Mouse (Mus musculus) right cerebral cortex, postnatal 14 days (tissue): ENCODE data around the gene Cracr2b.

Experiments
- DNase-seq: peaks from one replicate; pipeline ENCODE4 v3.0.0; 2022

Gene Cracr2b

GRCm38 (mm10) chr7:141491151-141491550, 30.3 kb downstream of the Cracr2b start:
- no peak for DNase-seq

- DNase-seq, result no peak
Measured at GRCm38 (mm10) chr7:141492738-141493137, 31.8 kb downstream of the Cracr2b start.

GRCm38 (mm10) chr7:141493729-141494128, 32.8 kb downstream of the Cracr2b start:
- DNase-seq, result no peak

DNA sequence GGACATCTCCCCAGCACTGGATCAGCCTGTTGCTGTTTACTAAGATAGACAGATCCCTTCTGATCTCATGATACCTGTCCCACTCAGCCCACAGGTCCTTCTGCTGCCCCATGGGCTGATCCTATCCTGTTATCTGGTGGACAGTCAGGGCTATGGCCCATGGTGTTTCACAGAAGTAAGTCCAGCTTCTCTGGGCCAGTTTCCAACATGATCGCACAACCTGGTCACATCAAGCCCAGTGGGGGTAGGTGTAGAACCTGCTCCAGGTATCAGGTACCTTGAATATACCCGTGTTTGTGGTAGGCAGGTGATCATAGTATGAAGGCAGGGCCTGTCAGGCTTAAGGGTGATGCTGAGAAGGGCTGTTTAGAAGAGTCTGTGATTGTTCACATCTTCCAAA, 34.5 kb downstream of the Cracr2b start:
- no peak for DNase-seq

DNA sequence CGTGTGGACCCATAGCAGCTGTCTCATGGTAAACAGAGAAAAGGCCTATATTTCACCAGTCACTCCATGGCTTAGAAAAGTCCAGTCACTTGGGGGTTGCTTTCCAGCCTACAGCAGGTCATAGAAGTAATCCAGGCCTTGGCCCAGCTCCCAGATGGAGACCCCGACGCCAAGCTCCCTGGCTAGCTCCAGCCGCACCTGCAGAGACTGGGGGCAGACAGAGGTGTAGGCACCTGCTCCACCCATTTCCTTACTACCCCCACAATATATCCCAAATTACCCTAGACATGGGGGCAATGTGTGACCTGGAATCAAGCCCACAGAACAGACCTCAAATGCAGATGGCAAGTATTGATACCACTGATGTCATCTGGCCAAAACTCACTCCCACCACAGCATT, 35.0 kb downstream of the Cracr2b start:
- DNase-seq, result no peak

DNA sequence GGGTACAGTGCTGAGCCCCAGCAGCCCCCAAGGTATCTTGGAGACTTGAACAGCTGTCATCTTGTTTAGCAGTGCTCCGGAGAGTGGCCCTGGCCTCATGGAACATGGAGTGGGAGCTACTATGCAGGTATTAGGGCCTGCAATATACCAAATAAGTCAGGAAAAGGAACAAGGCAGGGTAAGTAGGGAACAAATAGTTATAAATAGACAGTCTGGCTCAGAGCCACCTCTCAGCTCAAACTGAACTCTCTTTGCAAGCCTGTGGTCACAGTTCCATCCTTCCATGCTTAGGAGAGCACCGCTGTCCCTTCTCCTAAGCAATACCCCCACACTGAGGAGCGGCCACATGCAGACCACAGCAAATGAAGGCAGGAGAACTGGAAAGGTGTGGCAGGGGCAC, 36.7 kb downstream of the Cracr2b start:
- no peak for DNase-seq

GRCm38 (mm10) chr7:141501820-141502555, 41.1 kb downstream of the Cracr2b start:
- no peak for DNase-seq

- DNase-seq, result no peak
Measured at GRCm38 (mm10) chr7:141502556-141502905, 41.6 kb downstream of the Cracr2b start.

DNA sequence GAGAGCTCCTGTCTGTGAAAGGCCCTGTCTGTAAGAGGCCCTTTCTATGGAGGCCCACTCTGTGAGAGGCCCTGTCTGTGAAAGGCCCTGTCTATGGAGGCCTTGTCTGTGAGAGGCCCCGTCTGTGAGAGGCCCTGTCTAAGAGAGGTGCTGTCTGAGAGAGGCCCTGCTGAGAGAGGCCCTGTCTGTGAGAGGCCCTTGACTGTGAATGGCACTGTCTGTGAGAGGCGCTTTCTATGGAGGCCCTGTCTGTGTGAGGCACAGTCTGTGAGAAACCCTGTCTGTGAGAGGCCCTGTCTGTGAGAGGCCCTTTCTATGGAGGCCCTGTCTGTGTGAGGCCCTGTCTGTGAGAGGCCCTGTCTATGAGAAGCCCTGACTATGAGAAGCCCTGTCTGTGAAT, 45.4 kb downstream of the Cracr2b start:
- DNase-seq, result no peak

- no peak for DNase-seq
Measured at GRCm38 (mm10) chr7:141508160-141508559, 47.3 kb downstream of the Cracr2b start.

DNA sequence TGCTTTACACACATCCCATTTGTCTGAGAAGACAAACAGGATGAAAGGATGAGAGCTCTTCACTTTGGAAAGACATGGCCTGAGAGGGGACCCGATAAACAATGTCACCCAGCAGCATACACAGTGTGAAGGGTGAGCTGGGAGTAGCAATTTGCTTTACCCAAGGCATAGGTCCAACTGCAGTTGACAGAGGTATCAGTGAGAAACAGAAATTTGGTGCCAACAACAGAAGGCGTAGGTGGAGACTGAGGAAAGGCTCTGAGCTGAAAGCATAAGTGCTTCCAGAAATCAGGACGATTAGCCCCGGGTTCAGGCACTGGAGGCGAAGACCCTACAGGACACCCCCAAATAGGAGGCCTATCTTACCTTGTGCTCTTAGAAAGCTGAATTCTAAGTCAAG, 49.3 kb downstream of the Cracr2b start:
- DNase-seq, result no peak

- no peak for DNase-seq
Measured at GRCm38 (mm10) chr7:141510681-141511191, 49.8 kb downstream of the Cracr2b start.
